Mouse (Mus musculus): ENCODE data around the gene Sufu. TPM values are rescaled to one million over a fixed set of nuclear protein-coding genes. Genes with fewer than 3 reads are reported as not detected.
A peak's percentile ranks its signal among the peaks of the same experiment; 100 is the strongest.

The Sufu gene
- total and polyA plus RNA-seq, 2 experiments from 2014 or later, result 17.2 to 21.4 TPM

DNA sequence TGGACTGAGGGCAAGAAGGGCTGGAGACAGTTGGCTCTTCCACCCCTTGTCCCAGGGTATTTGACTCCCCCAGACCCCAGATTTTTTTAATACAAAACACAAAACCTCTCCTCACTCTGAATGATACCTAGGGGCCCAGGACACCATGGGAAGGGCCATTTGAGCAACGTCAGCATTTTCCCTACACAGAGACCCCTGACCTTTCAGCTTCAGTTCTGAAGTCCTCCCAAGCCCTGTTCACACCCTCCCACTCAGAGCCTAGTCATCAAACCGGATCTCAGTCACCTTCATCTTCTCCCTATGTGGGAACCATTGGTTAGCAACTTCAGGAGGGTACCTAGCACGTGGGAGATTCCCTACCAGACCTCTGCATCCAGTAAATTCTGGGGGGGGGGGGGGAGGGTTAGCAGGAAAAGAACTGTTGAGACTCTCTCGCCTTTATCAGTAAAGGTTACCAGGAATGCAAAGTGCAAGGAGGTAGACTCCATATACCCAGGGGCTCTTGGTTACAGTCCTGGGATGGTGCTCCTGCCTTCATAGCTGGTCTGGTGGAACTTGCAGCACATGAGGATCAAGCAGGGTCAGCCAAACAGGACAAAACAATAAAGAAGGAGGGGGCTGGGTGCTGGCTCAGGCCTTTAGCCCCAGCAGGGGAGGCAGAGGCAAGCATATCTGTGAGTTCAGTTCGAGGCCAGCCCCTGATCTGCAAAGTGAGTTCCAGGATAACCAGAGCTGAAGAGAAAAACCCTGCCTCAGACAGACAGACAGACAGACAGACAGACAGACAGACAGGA is 122.3 kb downstream of the Sufu start:
- Histone ChIP-seq H3K36me3 (ENCODE audit: insufficient read depth, low read length) (peaks cover 20% of the 10 kb centered on the region), H3K4me2 (ENCODE audit: low read depth, low read length) (peak overlapping the region; percentile 25; the same call in 1 of the 2 replicates), H3K4me3 (ENCODE audit: low read length) (no peak overlapping the region), H3K4me1 (ENCODE audit: insufficient read depth, low read length) (peaks cover 23% of the 10 kb centered on the region), H3K9ac (replicated peaks; ENCODE audit: low read length) (peak overlapping the region; percentile 30; the same call in 1 of the 2 replicates), H3K9me3 (ENCODE audit: low read length) (no peaks in the 10 kb centered on the region), H3K27me3 (ENCODE audit: insufficient read depth, low read length) (no peaks in the 10 kb centered on the region), H3K27ac (no peak overlapping the region)
- WGBS, result 19% methylated on average over 5 of the region's 5 CpGs
- ATAC-seq, result no peak
- TF ChIP-seq CTCF (IDR thresholded peaks at IDR 0.05; ENCODE audit: low read depth), result no peak
- DNase-seq (ENCODE audit: low spot score), result no peak

- Histone ChIP-seq H3K36me3 (ENCODE audit: insufficient read depth, low read length) (peaks cover under 1% of the 10 kb centered on the region; the same call in 1 of the 2 replicates), H3K4me2 (ENCODE audit: low read depth, low read length) (no peak overlapping the region), H3K4me3 (ENCODE audit: low read length) (no peak overlapping the region), H3K9me3 (ENCODE audit: low read length) (no peaks in the 10 kb centered on the region), H3K27ac (no peak overlapping the region), H3K4me1 (ENCODE audit: insufficient read depth, low read length) (peaks cover 33% of the 10 kb centered on the region), H3K27me3 (ENCODE audit: insufficient read depth, low read length) (no peaks in the 10 kb centered on the region), H3K9ac (replicated peaks; ENCODE audit: low read length) (no peak overlapping the region)
- no peak for TF ChIP-seq CTCF (IDR thresholded peaks at IDR 0.05; ENCODE audit: low read depth)
- ATAC-seq, result no peak
- DNase-seq (ENCODE audit: low spot score), result no peak
Measured at GRCm38 (mm10) chr19:46521698-46522097, 125.0 kb downstream of the Sufu start.

GRCm38 (mm10) chr19:46522433-46523044 is 125.8 kb downstream of the Sufu start:
- TF ChIP-seq CTCF (IDR thresholded peaks at IDR 0.05; ENCODE audit: low read depth), result no peak
- DNase-seq (ENCODE audit: low spot score), result no peak
- Histone ChIP-seq H3K36me3 (ENCODE audit: insufficient read depth, low read length) (no peaks in the 10 kb centered on the region), H3K27ac (no peak overlapping the region), H3K4me1 (ENCODE audit: insufficient read depth, low read length) (peaks cover 33% of the 10 kb centered on the region), H3K9me3 (ENCODE audit: low read length) (no peaks in the 10 kb centered on the region), H3K27me3 (ENCODE audit: insufficient read depth, low read length) (no peaks in the 10 kb centered on the region), H3K9ac (replicated peaks; ENCODE audit: low read length) (no peak overlapping the region), H3K4me3 (ENCODE audit: low read length) (no peak overlapping the region), H3K4me2 (ENCODE audit: low read depth, low read length) (no peak overlapping the region)
- WGBS, result 45% methylated on average over 15 of the region's 15 CpGs
- no peak for ATAC-seq

DNA sequence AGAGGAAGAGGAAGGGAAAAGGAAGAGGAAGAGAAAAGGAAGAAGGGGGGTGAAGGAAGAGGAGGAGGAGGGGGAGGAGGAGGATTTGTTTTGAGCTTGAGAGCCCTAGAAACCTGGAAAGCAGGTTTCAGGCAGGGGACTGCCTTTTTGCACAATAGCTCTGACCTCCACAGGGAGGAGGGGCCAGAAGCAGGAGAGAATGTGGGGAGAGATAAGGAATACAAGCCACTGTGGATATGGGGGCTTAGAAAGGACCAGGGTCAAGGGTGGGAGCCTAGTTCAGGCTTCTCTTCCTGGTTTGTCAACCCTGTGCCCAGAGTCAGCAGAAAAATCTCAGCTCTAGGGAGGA is 126.4 kb downstream of the Sufu start:
- no peaks in the 10 kb centered on the region for H3K9me3 ChIP-seq (ENCODE audit: low read length)
- no peaks in the 10 kb centered on the region for H3K36me3 ChIP-seq (ENCODE audit: insufficient read depth, low read length)
- peak overlapping the region; percentile 70 for H3K27ac ChIP-seq
- H3K4me2 ChIP-seq (ENCODE audit: low read depth, low read length), result peak overlapping the region; percentile 52
- no peak for DNase-seq (ENCODE audit: low spot score)
- 0 out of 2 replicates have a peak overlapping the region, but pooled peaks have one; percentile 7 for H3K9ac ChIP-seq (replicated peaks; ENCODE audit: low read length)
- peaks cover 28% of the 10 kb centered on the region for H3K4me1 ChIP-seq (ENCODE audit: insufficient read depth, low read length)
- no peak for ATAC-seq
- H3K27me3 ChIP-seq (ENCODE audit: insufficient read depth, low read length), result no peaks in the 10 kb centered on the region
- H3K4me3 ChIP-seq (ENCODE audit: low read length), result no peak overlapping the region
- TF ChIP-seq CTCF (IDR thresholded peaks at IDR 0.05; ENCODE audit: low read depth), result no peak

DNA sequence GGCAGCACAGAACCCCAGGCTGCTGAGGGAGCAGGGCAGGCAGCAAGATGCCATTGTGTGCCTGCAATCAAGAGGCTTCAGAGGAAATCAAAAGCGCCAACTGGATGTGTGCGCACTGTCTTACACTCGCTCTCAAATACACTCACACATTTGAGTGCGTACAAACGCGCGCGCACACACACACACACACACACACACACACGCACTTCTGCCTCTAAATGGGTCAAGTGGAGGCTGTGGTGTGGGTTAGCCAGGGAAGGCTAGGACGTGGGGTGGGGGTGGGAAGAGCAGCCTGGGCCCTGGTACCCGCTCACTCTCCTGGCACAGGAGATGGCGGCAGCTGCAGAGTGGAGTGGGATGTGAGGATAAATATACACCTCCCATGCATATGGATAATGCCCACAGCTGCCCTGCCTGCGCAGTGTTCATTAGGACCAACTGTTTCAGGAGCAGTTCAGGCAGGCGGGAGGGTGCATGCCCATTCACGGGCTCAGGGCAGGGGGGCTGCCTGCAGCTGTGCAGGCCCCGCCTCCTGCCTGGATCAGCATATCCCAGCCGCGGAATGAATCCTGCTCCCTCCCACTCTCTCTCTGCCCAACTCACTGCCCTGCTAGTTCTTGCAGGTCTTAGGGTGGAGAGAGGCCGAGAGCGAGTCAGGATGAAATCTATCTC is 126.9 kb downstream of the Sufu start:
- Histone ChIP-seq H3K4me3 (ENCODE audit: low read length) (peak overlapping the region; percentile 7; the same call in 1 of the 2 replicates), H3K36me3 (ENCODE audit: insufficient read depth, low read length) (no peaks in the 10 kb centered on the region), H3K9ac (replicated peaks; ENCODE audit: low read length) (peak overlapping the region; percentile 14), H3K4me2 (ENCODE audit: low read depth, low read length) (peak overlapping the region; percentile 52), H3K27me3 (ENCODE audit: insufficient read depth, low read length) (no peaks in the 10 kb centered on the region), H3K4me1 (ENCODE audit: insufficient read depth, low read length) (peaks cover 27% of the 10 kb centered on the region), H3K27ac (peak overlapping the region; percentile 70), H3K9me3 (ENCODE audit: low read length) (no peaks in the 10 kb centered on the region)
- peak; percentile 82 for DNase-seq (ENCODE audit: low spot score)
- 5% methylated on average over 20 of the region's 20 CpGs for WGBS
- no peak for TF ChIP-seq CTCF (IDR thresholded peaks at IDR 0.05; ENCODE audit: low read depth)
- ATAC-seq, result peak; percentile 87

- WGBS, result 12% methylated on average over 6 of the region's 6 CpGs
- H3K9ac ChIP-seq (replicated peaks; ENCODE audit: low read length), result peak overlapping the region; percentile 14
Measured at GRCm38 (mm10) chr19:46524152-46524544, 127.5 kb downstream of the Sufu start.

More at GRCm38 (mm10) chr19:46524152-46524544, 127.5 kb downstream of the Sufu start:
- Histone ChIP-seq H3K4me2 (ENCODE audit: low read depth, low read length) (peak overlapping the region; percentile 52), H3K4me1 (ENCODE audit: insufficient read depth, low read length) (peaks cover 30% of the 10 kb centered on the region), H3K4me3 (ENCODE audit: low read length) (peak overlapping the region; percentile 7; the same call in 1 of the 2 replicates), H3K9me3 (ENCODE audit: low read length) (no peaks in the 10 kb centered on the region), H3K36me3 (ENCODE audit: insufficient read depth, low read length) (no peaks in the 10 kb centered on the region), H3K27ac (peak overlapping the region; percentile 70; the same call in 1 of the 2 replicates), H3K27me3 (ENCODE audit: insufficient read depth, low read length) (no peaks in the 10 kb centered on the region)
- DNase-seq (ENCODE audit: low spot score), result no peak
- TF ChIP-seq CTCF (IDR thresholded peaks at IDR 0.05; ENCODE audit: low read depth), result no peak
- ATAC-seq, result no peak
